Mouse (Mus musculus) embryonic fibroblast, embryonic 13.5 days (primary cell): ENCODE measurements around the gene Dach1.

Source experiments
- CTCF ChIP-seq: IDR thresholded peaks from 2 replicates; pipeline ENCODE4 v1.5.1; 2011; ENCODE audit warnings: mild to moderate bottlenecking, control low read depth, low read length, moderate library complexity, borderline replicate concordance; ENCODE audit not compliant: insufficient read depth
- POLR2A ChIP-seq: IDR thresholded peaks from 2 replicates; pipeline ENCODE4 v1.6.1; 2011; ENCODE audit warnings: low read depth, mild to moderate bottlenecking, control low read depth, low read length, moderate library complexity

- no peak for TF ChIP-seq CTCF
- no peak for TF ChIP-seq POLR2A
Measured at GRCm38 (mm10) chr14:97964543-97965069, 205.0 kb downstream of the Dach1 start.
